Mouse (Mus musculus) ES-Bruce4 (cell line): ENCODE data around the gene Cntf.
"Not testable (repeated sequence)": the region's sequence is repeated elsewhere in the genome, so short reads cannot be mapped to it uniquely, and the experiment has no call there.

ENCODE experiments used
- CTCF ChIP-seq: IDR thresholded peaks from one replicate; pipeline ENCODE4 v1.8.1; 2011; ENCODE audit warnings: low read depth, low read length
- EP300 ChIP-seq: IDR thresholded peaks from 2 replicates; pipeline ENCODE4 v1.6.1; 2011; ENCODE audit warnings: low read depth, low read length; ENCODE audit not compliant: insufficient read depth
- POLR2A ChIP-seq: IDR thresholded peaks from one replicate; pipeline ENCODE4 v1.8.1; 2011; ENCODE audit warnings: low read length; ENCODE audit not compliant: insufficient read depth

DNA sequence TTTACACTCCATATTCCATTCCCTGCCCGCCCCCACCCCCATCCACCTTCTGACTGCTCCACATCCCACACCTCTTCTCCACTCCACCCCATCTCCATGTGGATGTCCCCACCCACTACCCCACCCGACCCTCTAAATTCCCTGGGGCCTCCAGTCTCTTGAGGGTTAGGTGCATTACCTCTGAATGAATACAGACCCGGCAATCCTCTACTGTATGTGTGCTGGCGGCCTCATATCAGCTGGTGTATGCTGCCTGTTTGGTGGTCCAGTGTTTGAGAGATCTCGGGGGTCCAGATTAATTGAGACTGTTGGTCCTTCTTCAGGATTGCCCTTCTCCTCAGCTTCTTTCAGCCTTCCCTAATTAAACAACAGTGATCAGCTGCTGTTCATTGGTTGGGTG lies 44.5 kb downstream of the Cntf start:
- TF ChIP-seq EP300, POLR2A, CTCF: not testable (repeated sequence)
